Mouse (Mus musculus) liver, embryonic 13.5 days (tissue): Measurements from ENCODE around the gene Gm6993. TPM values are rescaled to one million over a fixed set of nuclear protein-coding genes. Genes with fewer than 3 reads are reported as not detected.

ENCODE experiments used
- ATAC-seq: fragments of 200-750 bp; cut with Nextera tagmentation; 2 replicates; pipeline ENCODE4 v1.8.0; 2017; ENCODE audit warnings: low read depth, mild to moderate bottlenecking, moderate number of reproducible peaks, moderate library complexity
- DNase-seq: peaks from one replicate; pipeline ENCODE4 v3.0.0; 2022
- H3K27ac ChIP-seq: fragments of 300-500 bp; sonication (generic); 2 replicates; pipeline ENCODE4 v1.5.1; 2015; ENCODE audit warnings: moderate library complexity, mild to moderate bottlenecking, inconsistent platforms
- H3K27me3 ChIP-seq: fragments of 300-500 bp; sonication (generic); 2 replicates; pipeline ENCODE4 v1.6.1; 2015; ENCODE audit warnings: mild to moderate bottlenecking, inconsistent platforms
- H3K36me3 ChIP-seq: fragments of 300-500 bp; sonication (generic); 2 replicates; pipeline ENCODE4 v1.6.1; 2015; ENCODE audit warnings: mild to moderate bottlenecking, inconsistent platforms
- H3K4me1 ChIP-seq: fragments of 300-500 bp; sonication (generic); replicated peaks from 2 replicates; pipeline ENCODE4 v1.6.1; 2015; ENCODE audit warnings: inconsistent platforms
- H3K4me2 ChIP-seq: fragments of 300-500 bp; sonication (generic); 2 replicates; pipeline ENCODE4 v1.6.1; 2015; ENCODE audit warnings: inconsistent platforms, mild to moderate bottlenecking, moderate library complexity
- H3K4me3 ChIP-seq: fragments of 300-500 bp; sonication (generic); replicated peaks from 2 replicates; pipeline ENCODE4 v1.5.1; 2015; ENCODE audit warnings: mild to moderate bottlenecking, inconsistent platforms
- H3K9ac ChIP-seq: fragments of 300-500 bp; sonication (generic); 2 replicates; pipeline ENCODE4 v1.6.1; 2015; ENCODE audit warnings: mild to moderate bottlenecking, inconsistent platforms
- H3K9me3 ChIP-seq: fragments of 300-500 bp; sonication (generic); replicated peaks from 2 replicates; pipeline ENCODE4 v1.6.1; 2016; ENCODE audit warnings: inconsistent platforms
- WGBS: fragments of 180-500 bp; shearing (Covaris S2); methylation state at CpG from one replicate; pipeline ENCODE4 v1.1.7; 2015; ENCODE audit not compliant: insufficient replicate concordance; 5-methylcytosine and 5-hydroxymethylcytosine counted together
- polyA plus RNA-seq: library from polyadenylated mRNA; unstranded; fragments of >200 nt; fragmentation: Nextera tagmentation; extraction: Ambion mirVana; gene quantifications from 2 replicates; pipeline ENCODE4 v1.2.1, GENCODE M21; 2015

The Gm6993 gene
- polyA plus RNA-seq, 1 experiment from 2014 or later: not detected

DNA sequence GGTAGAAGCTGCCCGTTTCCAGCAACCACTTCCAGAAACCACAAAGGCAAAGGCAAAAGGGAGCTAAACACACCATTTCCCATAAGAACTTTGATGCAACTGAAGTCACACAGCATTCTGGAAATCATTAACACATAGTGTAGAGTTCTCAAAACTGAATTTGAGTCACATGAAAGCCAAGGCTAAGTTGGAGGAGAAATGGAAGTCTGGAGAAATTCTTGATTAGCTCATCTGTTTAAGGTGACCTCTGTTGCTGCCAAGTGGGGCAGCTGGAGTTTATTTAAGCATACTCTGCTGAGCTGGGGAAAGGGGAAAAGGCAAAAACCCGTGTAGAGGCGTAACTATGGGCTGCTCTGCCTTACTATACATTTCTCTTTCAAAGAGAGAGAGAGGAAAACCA lies 21.8 kb upstream of the Gm6993 start:
- 36% methylated on average over 3 of the region's 3 CpGs for WGBS
- no peaks in the 10 kb centered on the region for H3K9me3 ChIP-seq
- H3K4me2 ChIP-seq: no peak overlapping the region
- H3K9ac ChIP-seq: no peak overlapping the region
- no peaks in the 10 kb centered on the region for H3K36me3 ChIP-seq
- no peak overlapping the region for H3K4me3 ChIP-seq
- H3K27ac ChIP-seq: no peak overlapping the region
- DNase-seq (no peak), ATAC-seq (no peak)
- no peaks in the 10 kb centered on the region for H3K4me1 ChIP-seq
- H3K27me3 ChIP-seq: no peaks in the 10 kb centered on the region

DNA sequence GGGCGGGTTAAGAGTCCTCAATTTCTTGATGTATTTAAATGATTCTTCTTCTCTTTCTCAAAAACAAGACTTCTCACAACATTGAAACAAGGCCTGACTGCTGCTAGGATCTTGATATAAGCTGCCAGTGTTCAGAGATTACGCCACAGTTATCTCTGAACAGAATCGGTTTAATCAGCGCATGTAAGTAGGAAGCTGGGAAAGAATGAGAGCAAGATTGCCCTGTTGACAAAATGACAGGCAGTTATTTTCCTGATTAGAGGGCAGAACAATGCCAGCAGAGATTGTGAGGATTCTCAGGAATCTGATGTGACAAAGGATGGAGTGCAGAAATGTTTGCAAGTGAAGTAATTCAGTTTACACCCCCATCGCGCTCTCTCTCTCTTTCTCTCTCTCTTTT lies 19.0 kb upstream of the Gm6993 start:
- H3K4me3 ChIP-seq: no peak overlapping the region
- no peaks in the 10 kb centered on the region for H3K9me3 ChIP-seq
- WGBS: 56% methylated on average over 6 of the region's 6 CpGs
- H3K27me3 ChIP-seq: no peaks in the 10 kb centered on the region
- DNase-seq (no peak), ATAC-seq (no peak)
- H3K27ac ChIP-seq: no peak overlapping the region
- H3K4me1 ChIP-seq: no peaks in the 10 kb centered on the region
- no peaks in the 10 kb centered on the region for H3K36me3 ChIP-seq
- no peak overlapping the region for H3K4me2 ChIP-seq
- no peak overlapping the region for H3K9ac ChIP-seq

DNA sequence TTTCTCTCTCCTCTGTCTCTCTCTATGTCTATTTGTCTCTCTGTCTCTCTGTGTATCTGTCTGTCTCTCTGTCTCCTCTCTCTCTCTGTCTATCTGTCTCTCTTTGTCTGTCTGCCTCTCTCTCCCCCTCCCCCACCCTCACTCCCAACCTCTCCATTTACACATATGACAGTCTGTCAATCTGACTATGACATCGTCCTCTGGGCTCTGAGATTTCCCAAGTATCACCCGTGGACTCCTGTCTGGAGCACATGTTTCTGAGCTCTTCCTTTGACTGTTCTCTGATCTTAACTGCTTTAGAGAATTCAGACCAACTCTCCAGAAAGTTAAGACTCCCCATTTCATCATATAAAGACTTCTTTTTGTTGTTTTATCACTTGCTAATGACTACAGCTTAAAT lies 18.3 kb upstream of the Gm6993 start:
- H3K9ac ChIP-seq: no peak overlapping the region
- H3K4me3 ChIP-seq: no peak overlapping the region
- no peak overlapping the region for H3K27ac ChIP-seq
- no peaks in the 10 kb centered on the region for H3K27me3 ChIP-seq
- no peaks in the 10 kb centered on the region for H3K36me3 ChIP-seq
- 27% methylated on average over 2 of the region's 2 CpGs for WGBS
- DNase-seq (no peak), ATAC-seq (no peak)
- H3K4me1 ChIP-seq: no peaks in the 10 kb centered on the region
- no peak overlapping the region for H3K4me2 ChIP-seq
- H3K9me3 ChIP-seq: no peaks in the 10 kb centered on the region

- no peaks in the 10 kb centered on the region for H3K9me3 ChIP-seq
- H3K27me3 ChIP-seq: no peaks in the 10 kb centered on the region
- H3K4me1 ChIP-seq: no peaks in the 10 kb centered on the region
- no peak overlapping the region for H3K9ac ChIP-seq
- no peaks in the 10 kb centered on the region for H3K36me3 ChIP-seq
- no peak overlapping the region for H3K4me2 ChIP-seq
- WGBS: 30% methylated on average over 3 of the region's 3 CpGs
- DNase-seq (no peak), ATAC-seq (no peak)
- no peak overlapping the region for H3K27ac ChIP-seq
- no peak overlapping the region for H3K4me3 ChIP-seq
Observed at GRCm38 (mm10) chr12:31222741-31223140, 17.8 kb upstream of the Gm6993 start.

DNA sequence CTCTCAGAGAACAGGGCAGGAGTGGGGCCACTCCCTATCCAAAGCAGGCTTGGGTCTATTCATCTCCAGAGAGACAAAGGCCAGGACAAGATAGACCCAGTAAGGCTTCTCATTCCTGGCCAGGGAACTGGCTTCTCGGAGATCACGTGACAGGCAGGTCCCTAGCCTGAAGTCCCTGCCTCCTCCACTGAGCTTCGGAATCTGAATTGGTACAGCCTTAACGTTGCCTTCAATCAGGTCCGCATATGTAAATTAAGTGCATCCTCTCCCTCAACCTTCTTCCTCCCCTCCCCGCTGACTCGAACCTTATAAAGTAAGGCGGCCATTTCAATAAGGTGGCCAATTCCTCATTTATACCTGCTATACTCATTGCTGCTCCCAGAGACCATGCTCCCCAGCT lies 15.1 kb upstream of the Gm6993 start:
- Histone ChIP-seq H3K27me3 (no peaks in the 10 kb centered on the region), H3K4me2 (no peak overlapping the region), H3K36me3 (no peaks in the 10 kb centered on the region), H3K27ac (no peak overlapping the region), H3K9ac (no peak overlapping the region), H3K9me3 (no peaks in the 10 kb centered on the region), H3K4me1 (no peaks in the 10 kb centered on the region), H3K4me3 (no peak overlapping the region)
- ATAC-seq (no peak), DNase-seq (no peak)
- WGBS: 45% methylated on average over 8 of the region's 8 CpGs

DNA sequence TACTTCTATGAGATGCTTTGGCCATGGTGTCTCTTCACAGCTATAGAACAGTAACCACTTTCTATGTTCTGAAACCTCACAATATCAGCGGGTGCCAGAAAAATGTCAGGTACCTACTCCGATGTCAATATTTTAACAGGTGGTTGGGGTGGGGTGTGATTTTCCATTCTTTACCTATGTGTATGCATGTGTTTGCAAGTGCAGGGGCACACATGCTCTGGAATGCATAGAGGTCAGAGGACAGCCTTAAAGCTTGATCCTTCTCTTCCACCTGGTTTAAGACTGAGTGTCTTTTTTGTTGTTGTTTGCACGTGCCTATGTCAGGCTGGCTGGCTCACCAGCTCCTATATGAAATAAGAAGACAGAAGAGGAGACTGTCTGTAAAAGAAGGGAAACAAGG lies 13.4 kb upstream of the Gm6993 start:
- Histone ChIP-seq H3K9me3 (no peaks in the 10 kb centered on the region), H3K4me1 (no peaks in the 10 kb centered on the region), H3K9ac (no peak overlapping the region), H3K36me3 (no peaks in the 10 kb centered on the region), H3K4me2 (no peak overlapping the region), H3K27ac (no peak overlapping the region), H3K27me3 (no peaks in the 10 kb centered on the region), H3K4me3 (no peak overlapping the region)
- WGBS: 69% methylated on average over 3 of the region's 3 CpGs
- DNase-seq (no peak), ATAC-seq (no peak)

DNA sequence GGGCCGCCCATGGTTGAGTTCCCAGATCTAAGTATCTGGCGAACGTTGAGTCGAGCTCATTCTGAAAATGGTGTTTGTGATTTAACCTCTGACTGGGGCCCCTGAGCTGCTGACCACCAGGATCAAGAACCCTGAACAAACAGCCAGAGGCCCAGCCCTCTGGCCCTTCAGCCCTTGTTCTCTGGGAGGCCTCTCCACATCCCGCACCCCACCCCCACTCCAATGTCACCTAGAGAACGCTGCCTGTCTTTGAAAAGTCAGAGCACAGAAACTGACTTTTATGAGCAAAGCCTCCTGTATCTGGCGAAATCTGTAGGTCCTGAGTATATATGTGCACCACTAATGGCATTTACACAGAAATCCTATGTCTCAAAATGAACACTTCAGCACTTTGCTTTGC lies 11.7 kb upstream of the Gm6993 start:
- no peak for DNase-seq
- Histone ChIP-seq H3K36me3 (no peaks in the 10 kb centered on the region), H3K4me2 (no peak overlapping the region), H3K27me3 (no peaks in the 10 kb centered on the region), H3K4me3 (no peak overlapping the region), H3K9me3 (no peaks in the 10 kb centered on the region), H3K27ac (no peak overlapping the region), H3K9ac (no peak overlapping the region), H3K4me1 (no peaks in the 10 kb centered on the region)
- ATAC-seq: no peak
- 50% methylated on average over 7 of the region's 7 CpGs for WGBS

- Histone ChIP-seq H3K36me3 (no peaks in the 10 kb centered on the region), H3K27me3 (no peaks in the 10 kb centered on the region), H3K9me3 (no peaks in the 10 kb centered on the region), H3K4me2 (no peak overlapping the region), H3K4me1 (no peaks in the 10 kb centered on the region), H3K27ac (no peak overlapping the region), H3K4me3 (no peak overlapping the region), H3K9ac (no peak overlapping the region)
- ATAC-seq: no peak
- no peak for DNase-seq
- WGBS: 57% methylated on average over 1 of the region's 1 CpGs
Observed at GRCm38 (mm10) chr12:31232635-31233034, 7.9 kb upstream of the Gm6993 start.

GRCm38 (mm10) chr12:31235018-31235417 lies 5.6 kb upstream of the Gm6993 start:
- 82% methylated on average over 6 of the region's 6 CpGs for WGBS
- H3K27me3 ChIP-seq: no peaks in the 10 kb centered on the region
- H3K36me3 ChIP-seq: no peaks in the 10 kb centered on the region
- no peak overlapping the region for H3K9ac ChIP-seq
- no peak overlapping the region for H3K4me2 ChIP-seq
- ATAC-seq (no peak), DNase-seq (no peak)
- H3K4me3 ChIP-seq: no peak overlapping the region
- no peak overlapping the region for H3K27ac ChIP-seq
- no peaks in the 10 kb centered on the region for H3K9me3 ChIP-seq
- H3K4me1 ChIP-seq: no peaks in the 10 kb centered on the region

GRCm38 (mm10) chr12:31236861-31237595 lies 3.5 kb upstream of the Gm6993 start:
- no peaks in the 10 kb centered on the region for H3K27me3 ChIP-seq
- H3K4me1 ChIP-seq: no peaks in the 10 kb centered on the region
- no peak for ATAC-seq
- DNase-seq: no peak
- no peaks in the 10 kb centered on the region for H3K36me3 ChIP-seq
- H3K9me3 ChIP-seq: no peaks in the 10 kb centered on the region
- no peak overlapping the region for H3K4me2 ChIP-seq
- H3K4me3 ChIP-seq: no peak overlapping the region
- no peak overlapping the region for H3K9ac ChIP-seq
- no peak overlapping the region for H3K27ac ChIP-seq
- 68% methylated on average over 12 of the region's 12 CpGs for WGBS

- Histone ChIP-seq H3K27ac (no peak overlapping the region), H3K36me3 (no peaks in the 10 kb centered on the region), H3K9me3 (no peaks in the 10 kb centered on the region), H3K9ac (no peak overlapping the region), H3K4me1 (no peaks in the 10 kb centered on the region), H3K4me2 (no peak overlapping the region), H3K4me3 (no peak overlapping the region), H3K27me3 (no peaks in the 10 kb centered on the region)
- WGBS: 54% methylated on average over 3 of the region's 3 CpGs
- no peak for ATAC-seq
- no peak for DNase-seq
Observed at GRCm38 (mm10) chr12:31239031-31239583, 1.5 kb upstream of the Gm6993 start.

GRCm38 (mm10) chr12:31239798-31240197 lies 772 bp upstream of the Gm6993 start:
- DNase-seq (no peak), ATAC-seq (no peak)
- Histone ChIP-seq H3K36me3 (no peaks in the 10 kb centered on the region), H3K9me3 (no peaks in the 10 kb centered on the region), H3K9ac (no peak overlapping the region), H3K27ac (no peak overlapping the region), H3K4me1 (no peaks in the 10 kb centered on the region), H3K27me3 (no peaks in the 10 kb centered on the region), H3K4me2 (no peak overlapping the region), H3K4me3 (no peak overlapping the region)
- 52% methylated on average over 4 of the region's 4 CpGs for WGBS
